Mouse (Mus musculus): Measurements from ENCODE around the gene Emc4. TPM values are rescaled to one million over a fixed set of nuclear protein-coding genes. Genes with fewer than 3 reads are reported as not detected.

Emc4 gene
- 10 to 100 TPM; 16.5 to 20.0 TPM for total RNA-seq (2023)

GRCm38 (mm10) chr2:112367726-112368673 is at the start of gene Emc4:
Gene Emc4, minus strand, starts transcription at chr2:112368027.

GRCm38 (mm10) chr2:112378973-112379898 is 11.4 kb upstream of the Emc4 start, which contains the start of gene Katnbl1:
Gene Katnbl1, plus strand, starts transcription at chr2:112379211.

Other genes with a start within 250 kb of the Emc4 start
- not detected for gene Olfr1316, start 233.1 kb downstream of the Emc4 start, total RNA-seq (2023)
- not detected for gene Olfr1317, start 227.7 kb downstream of the Emc4 start, total RNA-seq (2023)
- not detected for gene Olfr1318, start 213.8 kb downstream of the Emc4 start, total RNA-seq (2023)
- gene Lpcat4, start 128.6 kb downstream of the Emc4 start, total RNA-seq (2023): 10 to 100 TPM; 78.1 to 86.7 TPM
- not detected for gene Nutm1, start 108.7 kb downstream of the Emc4 start, total RNA-seq (2023)
- gene Nop10, start 106.1 kb downstream of the Emc4 start, total RNA-seq (2023): 10 to 100 TPM; 19.7 to 24.4 TPM
- 100 to 1,000 TPM; 221 to 223 TPM for gene Slc12a6, start 102.2 kb downstream of the Emc4 start, total RNA-seq (2023)
- not detected for gene Gm21985, start 101.7 kb downstream of the Emc4 start, total RNA-seq (2023)
- 1 to 10 TPM; 6.4 to 6.9 TPM for gene Katnbl1, start 11.2 kb upstream of the Emc4 start, total RNA-seq (2023)
- 1 to 10 TPM; 7.0 to 8.1 TPM for gene Emc7, start 87.0 kb upstream of the Emc4 start, total RNA-seq (2023)
- gene Chrm5, start 112.7 kb upstream of the Emc4 start, total RNA-seq (2023): not detected
- gene Aven, start 124.9 kb upstream of the Emc4 start, total RNA-seq (2023): 10 to 100 TPM in 1 of 2 experiments, 1 to 10 TPM in 1; 4.3 to 10.2 TPM

Measured in neutrophil, adult 59 days (primary cell).